Mouse (Mus musculus): Measurements from ENCODE around the gene Gm6164. TPM values are rescaled to one million over a fixed set of nuclear protein-coding genes. Genes with fewer than 3 reads are reported as not detected.

Gm6164 gene
- not detected in 2 replicates for polyA plus RNA-seq (2012; rRNA removed)

GRCm38 (mm10) chr7:20205507-20205906, at the start of gene Gm6164:
TSS of gene Gm6164 (minus strand) at chr7:20205607.

DNA sequence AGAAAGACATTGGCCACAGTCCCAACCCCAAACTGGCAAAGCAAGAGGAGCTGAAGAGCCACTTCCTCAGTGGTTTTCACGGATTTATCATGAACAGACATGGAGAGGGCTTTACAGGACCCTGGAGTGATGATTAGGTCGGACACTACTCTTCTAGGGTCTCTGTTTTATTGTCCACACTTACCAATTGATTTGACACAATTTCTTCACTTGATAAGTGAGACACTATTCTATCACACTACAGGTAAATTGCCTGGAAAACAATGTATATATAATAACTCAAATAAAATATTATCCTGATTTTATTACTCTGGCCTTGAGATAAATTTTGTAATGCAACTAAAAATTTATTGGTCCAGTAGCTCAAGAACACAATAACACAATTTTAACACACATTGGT, 28.3 kb upstream of the Gm6164 start, which contains the start of gene Gm4498:
Gm4498 (minus strand) TSS at position 101 of the 400 bp plus-strand sequence.

GRCm38 (mm10) chr7:20193410-20193809, 12.0 kb downstream of the Gm6164 start, which contains the start of gene Vmn1r95:
TSS of gene Vmn1r95 (plus strand) at chr7:20193710.

DNA sequence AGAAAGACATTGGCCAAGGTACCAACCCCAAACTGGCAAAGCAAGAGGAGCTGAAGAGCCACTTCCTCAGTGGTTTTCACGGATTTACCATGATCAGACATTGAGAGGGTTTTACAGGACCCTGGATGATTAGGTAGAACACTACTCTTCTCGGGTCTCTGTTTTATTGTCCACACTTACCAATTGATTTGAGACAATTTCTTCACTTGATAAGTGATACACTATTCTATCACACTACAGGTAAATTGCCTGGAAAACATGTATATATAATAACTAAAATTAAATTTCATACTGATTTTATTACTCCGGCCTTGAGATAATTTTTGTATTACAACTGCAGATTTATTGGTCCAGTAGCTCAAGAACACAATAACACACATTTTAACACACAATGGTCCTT, 37.1 kb downstream of the Gm6164 start, which contains the start of gene Vmn1r94:
Vmn1r94 (minus strand) TSS at position 101 of the 400 bp plus-strand sequence.

Other genes with a start within 250 kb of the Gm6164 start
- gene Ceacam20, start 240.2 kb downstream of the Gm6164 start, polyA plus RNA-seq (2012; rRNA removed) = not detected in 2 replicates
- gene Nlrp9b, start 214.1 kb downstream of the Gm6164 start, polyA plus RNA-seq (2012; rRNA removed) = 0.01 TPM in 1 of 2 replicates, not detected in the other
- gene Vmn1r91, start 105.9 kb downstream of the Gm6164 start, polyA plus RNA-seq (2012; rRNA removed) = not detected in 2 replicates
- gene Gm16442, start 83.0 kb downstream of the Gm6164 start, polyA plus RNA-seq (2012; rRNA removed) = not detected in 2 replicates
- not detected in 2 replicates for gene Vmn1r93, start 66.5 kb downstream of the Gm6164 start, polyA plus RNA-seq (2012; rRNA removed)
- gene Vmn1r94, start 37.2 kb downstream of the Gm6164 start, polyA plus RNA-seq (2012; rRNA removed) = not detected in 2 replicates
- gene Vmn1r95, start 11.9 kb downstream of the Gm6164 start, polyA plus RNA-seq (2012; rRNA removed) = not detected in 2 replicates
- not detected in 2 replicates for gene Gm4498, start 28.2 kb upstream of the Gm6164 start, polyA plus RNA-seq (2012; rRNA removed)
- not detected in 2 replicates for gene Gm5890, start 57.2 kb upstream of the Gm6164 start, polyA plus RNA-seq (2012; rRNA removed)
- gene Gm4133, start 128.5 kb upstream of the Gm6164 start, polyA plus RNA-seq (2012; rRNA removed) = not detected in 2 replicates
- gene Gm5728, start 169.8 kb upstream of the Gm6164 start, polyA plus RNA-seq (2012; rRNA removed) = not detected in 2 replicates
- gene Vmn1r100, start 212.3 kb upstream of the Gm6164 start, polyA plus RNA-seq (2012; rRNA removed) = not detected in 2 replicates
- gene Vmn1r101, start 237.0 kb upstream of the Gm6164 start, polyA plus RNA-seq (2012; rRNA removed) = not detected in 2 replicates

All from central nervous system, embryonic 11.5 days (tissue).